Mouse (Mus musculus) heart, embryonic 13.5 days (tissue): ENCODE measurements around the gene Parp11. TPM values are rescaled to one million over a fixed set of nuclear protein-coding genes. Genes with fewer than 3 reads are reported as not detected.

Experiments
- ATAC-seq: fragments of 200-750 bp; cut with Nextera tagmentation; 2 replicates; pipeline ENCODE4 v1.8.0; 2017; ENCODE audit warnings: moderate TSS enrichment; ENCODE audit not compliant: insufficient number of reproducible peaks, low FRiP score, low TSS enrichment; ENCODE audit errors: extremely low read depth
- H3K27ac ChIP-seq: fragments of 300-500 bp; sonication (generic); replicated peaks from 2 replicates; pipeline ENCODE4 v1.5.1; 2015; ENCODE audit warnings: moderate library complexity, mild to moderate bottlenecking, inconsistent platforms
- H3K27me3 ChIP-seq: fragments of 300-500 bp; sonication (generic); replicated peaks from 2 replicates; pipeline ENCODE4 v1.6.1; 2015; ENCODE audit warnings: mild to moderate bottlenecking, inconsistent platforms
- H3K36me3 ChIP-seq: fragments of 300-500 bp; sonication (generic); 2 replicates; pipeline ENCODE4 v1.6.1; 2015; ENCODE audit warnings: mild to moderate bottlenecking, inconsistent platforms
- H3K4me1 ChIP-seq: fragments of 300-500 bp; sonication (generic); 2 replicates; pipeline ENCODE4 v1.6.1; 2015; ENCODE audit warnings: inconsistent platforms
- H3K4me2 ChIP-seq: fragments of 300-500 bp; sonication (generic); 2 replicates; pipeline ENCODE4 v1.6.1; 2015; ENCODE audit warnings: inconsistent platforms, mild to moderate bottlenecking, moderate library complexity
- H3K4me3 ChIP-seq: fragments of 300-500 bp; sonication (generic); 2 replicates; pipeline ENCODE4 v1.5.1; 2015; ENCODE audit warnings: moderate library complexity, mild to moderate bottlenecking, inconsistent platforms
- H3K9ac ChIP-seq: fragments of 300-500 bp; sonication (generic); 2 replicates; pipeline ENCODE4 v1.6.1; 2015; ENCODE audit warnings: inconsistent platforms, mild to moderate bottlenecking, moderate library complexity
- H3K9me3 ChIP-seq: fragments of 300-500 bp; sonication (generic); 2 replicates; pipeline ENCODE4 v1.6.1; 2016; ENCODE audit warnings: inconsistent platforms
- WGBS: fragments of 180-500 bp; shearing (Covaris S2); methylation state at CpG from one replicate; pipeline ENCODE4 v1.1.7; 2015; ENCODE audit warnings: mixed read lengths; 5-methylcytosine and 5-hydroxymethylcytosine counted together
- polyA plus RNA-seq: library from polyadenylated mRNA; unstranded; fragments of >200 nt; fragmentation: Nextera tagmentation; extraction: Ambion mirVana; gene quantifications from 2 replicates; pipeline ENCODE4 v1.2.1, GENCODE M21; 2015

Gene Parp11
- polyA plus RNA-seq, 1 experiment from 2014 or later, result 17.0 TPM

GRCm38 (mm10) chr6:127533766-127534165 is 87.1 kb downstream of the Parp11 start:
- Histone ChIP-seq H3K27me3 (no peaks in the 10 kb centered on the region), H3K4me2 (no peak overlapping the region), H3K9ac (no peak overlapping the region), H3K4me3 (no peak overlapping the region), H3K4me1 (peaks cover 27% of the 10 kb centered on the region), H3K27ac (no peak overlapping the region), H3K36me3 (no peaks in the 10 kb centered on the region), H3K9me3 (no peaks in the 10 kb centered on the region)
- ATAC-seq, result no peak
- WGBS, result 69% methylated on average over 5 of the region's 5 CpGs

- no peak overlapping the region for H3K9ac ChIP-seq
- H3K4me3 ChIP-seq, result no peak overlapping the region
- H3K27ac ChIP-seq, result no peak overlapping the region
- no peaks in the 10 kb centered on the region for H3K36me3 ChIP-seq
- H3K27me3 ChIP-seq, result peaks cover 26% of the 10 kb centered on the region
- no peak overlapping the region for H3K4me2 ChIP-seq
- ATAC-seq, result no peak
- H3K9me3 ChIP-seq, result no peaks in the 10 kb centered on the region
- peaks cover under 1% of the 10 kb centered on the region; the same call in 1 of the 2 replicates for H3K4me1 ChIP-seq
- 78% methylated on average over 7 of the region's 7 CpGs for WGBS
Measured at GRCm38 (mm10) chr6:127537035-127537434, 90.4 kb downstream of the Parp11 start.

- no peak for ATAC-seq
- WGBS, result 63% methylated on average over 2 of the region's 2 CpGs
Measured at GRCm38 (mm10) chr6:127538118-127538517, 91.5 kb downstream of the Parp11 start.

GRCm38 (mm10) chr6:127539226-127539625 is 92.6 kb downstream of the Parp11 start:
- H3K27me3 ChIP-seq, result peaks cover 48% of the 10 kb centered on the region
- no peaks in the 10 kb centered on the region for H3K4me1 ChIP-seq
- no peaks in the 10 kb centered on the region for H3K9me3 ChIP-seq
- H3K4me3 ChIP-seq, result no peak overlapping the region
- H3K36me3 ChIP-seq, result no peaks in the 10 kb centered on the region
- no peak overlapping the region for H3K27ac ChIP-seq
- ATAC-seq, result no peak
- H3K4me2 ChIP-seq, result no peak overlapping the region
- WGBS, result 82% methylated on average over 4 of the region's 4 CpGs
- no peak overlapping the region for H3K9ac ChIP-seq

More at GRCm38 (mm10) chr6:127538118-127538517, 91.5 kb downstream of the Parp11 start:
- no peaks in the 10 kb centered on the region for H3K4me1 ChIP-seq
- peaks cover 36% of the 10 kb centered on the region for H3K27me3 ChIP-seq
- H3K9ac ChIP-seq, result no peak overlapping the region
- no peaks in the 10 kb centered on the region for H3K36me3 ChIP-seq
- no peak overlapping the region for H3K27ac ChIP-seq
- H3K4me3 ChIP-seq, result no peak overlapping the region
- H3K4me2 ChIP-seq, result no peak overlapping the region
- H3K9me3 ChIP-seq, result no peaks in the 10 kb centered on the region

- H3K4me2 ChIP-seq, result no peak overlapping the region
- H3K4me3 ChIP-seq, result no peak overlapping the region
- ATAC-seq, result no peak
- no peaks in the 10 kb centered on the region for H3K9me3 ChIP-seq
- H3K27ac ChIP-seq, result no peak overlapping the region
- H3K36me3 ChIP-seq, result no peaks in the 10 kb centered on the region
- peaks cover 49% of the 10 kb centered on the region for H3K27me3 ChIP-seq
- WGBS, result 61% methylated on average over 5 of the region's 5 CpGs
- H3K9ac ChIP-seq, result no peak overlapping the region
- no peaks in the 10 kb centered on the region for H3K4me1 ChIP-seq
Measured at GRCm38 (mm10) chr6:127539659-127540058, 93.0 kb downstream of the Parp11 start.

GRCm38 (mm10) chr6:127540517-127540916 is 93.9 kb downstream of the Parp11 start:
- Histone ChIP-seq H3K27me3 (peaks cover 53% of the 10 kb centered on the region), H3K27ac (no peak overlapping the region), H3K4me1 (no peaks in the 10 kb centered on the region), H3K4me2 (no peak overlapping the region), H3K36me3 (no peaks in the 10 kb centered on the region), H3K9ac (no peak overlapping the region), H3K4me3 (no peak overlapping the region), H3K9me3 (no peaks in the 10 kb centered on the region)
- ATAC-seq, result no peak
- 61% methylated on average over 4 of the region's 4 CpGs for WGBS

- Histone ChIP-seq H3K4me2 (no peak overlapping the region), H3K9ac (no peak overlapping the region), H3K27me3 (peaks cover 53% of the 10 kb centered on the region), H3K4me3 (no peak overlapping the region), H3K27ac (no peak overlapping the region), H3K36me3 (no peaks in the 10 kb centered on the region), H3K9me3 (no peaks in the 10 kb centered on the region), H3K4me1 (peaks cover 4% of the 10 kb centered on the region; the same call in 1 of the 2 replicates)
- WGBS, result 34% methylated on average over 18 of the region's 18 CpGs
- no peak for ATAC-seq
Measured at GRCm38 (mm10) chr6:127541617-127542374, 95.2 kb downstream of the Parp11 start.

Other genes starting within 250 kb of the Parp11 start
- gene Cracr2a, start 114.5 kb downstream of the Parp11 start, polyA plus RNA-seq, result 1.2 and 1.3 TPM in 2 replicates